Mouse (Mus musculus) stomach, postnatal 0 days (tissue): ENCODE data around the gene Gm45062.

Experiments used
- CTCF ChIP-seq: IDR thresholded peaks from 2 replicates; pipeline ENCODE4 v1.5.1; 2016; ENCODE audit warnings: antibody characterized with exemption, low read depth, mild to moderate bottlenecking, moderate library complexity
- EP300 ChIP-seq: optimal IDR thresholded peaks from 2 replicates; pipeline ENCODE3; 2016; ENCODE audit warnings: antibody characterized with exemption

DNA sequence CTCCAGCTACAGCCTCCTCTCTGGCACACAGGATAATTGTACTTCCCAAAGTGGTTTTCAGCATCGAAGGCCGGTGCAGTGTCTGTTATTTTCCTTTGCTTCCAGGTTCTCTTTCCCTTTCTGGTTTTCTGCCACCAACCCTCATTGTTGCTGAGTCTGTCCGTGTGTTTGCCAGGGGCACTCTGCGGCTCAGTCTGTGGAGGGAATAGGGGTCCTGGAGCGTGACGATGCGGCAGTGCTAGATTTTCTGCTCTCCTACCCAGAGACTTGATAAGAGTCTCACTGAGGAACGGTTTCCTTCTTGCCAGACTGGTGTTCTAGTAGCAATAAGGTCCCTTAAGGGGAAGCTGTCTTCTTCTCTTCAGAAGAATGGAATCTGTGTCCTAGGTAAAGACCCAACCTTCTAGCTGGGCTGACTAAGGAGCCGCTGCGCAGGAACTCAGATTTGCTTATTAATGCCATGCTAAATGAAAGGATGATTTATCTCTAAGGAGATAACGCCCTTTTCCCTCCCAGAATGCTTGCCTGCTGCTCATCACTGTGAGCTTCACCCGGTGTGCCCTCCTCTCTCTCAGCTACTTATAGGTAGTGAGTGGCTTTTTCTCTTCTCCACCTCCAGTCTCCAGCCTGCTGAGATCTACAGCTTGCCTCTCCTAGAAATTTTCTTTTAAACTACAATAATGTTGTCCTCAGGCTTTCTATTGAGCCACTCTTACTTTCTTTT is 104.9 kb downstream of the Gm45062 start:
- no peak for TF ChIP-seq EP300
- TF ChIP-seq CTCF, result no peak
